Mouse (Mus musculus): ENCODE results near the gene Galnt6.

The Galnt6 gene

GRCm38 (mm10) chr15:100722026-100722425 is 7.2 kb downstream of the Galnt6 start:
- DNase-seq (ENCODE audit: low spot score in 2 of 2): no peak

DNA sequence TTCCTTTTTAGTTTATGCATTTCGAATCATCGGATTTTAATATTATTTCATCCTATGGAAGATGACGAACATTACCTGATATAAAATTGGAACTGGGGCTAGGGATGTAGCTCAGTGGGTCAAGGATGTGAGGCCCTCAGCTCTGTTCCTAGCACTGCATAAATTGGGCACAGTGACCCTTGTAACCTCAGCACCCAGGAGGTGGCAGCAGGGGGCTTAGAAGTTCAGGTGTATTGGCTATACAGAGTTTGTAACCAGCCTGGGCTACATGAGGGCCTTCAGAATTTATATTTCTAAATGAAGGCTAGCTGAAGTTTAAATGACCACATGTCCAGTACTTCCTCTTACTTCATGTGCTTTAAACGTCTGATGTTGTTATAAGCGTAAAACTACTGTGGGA is 7.7 kb downstream of the Galnt6 start:
- DNase-seq (ENCODE audit: low spot score in 2 of 2): no peak

GRCm38 (mm10) chr15:100720066-100720465 is 9.1 kb downstream of the Galnt6 start:
- DNase-seq (ENCODE audit: low spot score in 2 of 2): no peak

DNA sequence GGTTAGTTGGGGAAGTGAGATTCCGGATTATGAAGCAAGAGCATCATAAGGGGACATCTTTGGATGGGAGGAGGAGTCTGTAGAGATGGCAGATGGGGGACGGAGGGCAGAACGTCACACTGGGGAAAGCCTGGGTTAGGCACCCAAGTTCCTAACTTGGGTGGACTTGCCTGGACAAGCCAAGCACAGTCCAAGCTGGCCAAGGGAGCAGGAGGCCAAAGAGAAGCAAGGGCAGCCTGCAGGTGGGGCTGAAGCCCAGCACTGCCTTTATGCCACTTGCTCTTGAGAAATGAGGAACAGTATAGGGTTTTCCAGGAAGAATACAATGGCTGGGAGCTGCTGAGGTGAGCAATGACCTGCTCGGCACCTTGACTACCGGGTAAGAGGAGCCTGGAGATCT is 10.0 kb downstream of the Galnt6 start:
- no peak for DNase-seq (ENCODE audit: low spot score in 2 of 2)

GRCm38 (mm10) chr15:100718572-100718971 is 10.6 kb downstream of the Galnt6 start:
- no peak for DNase-seq (ENCODE audit: low spot score in 2 of 2)

DNA sequence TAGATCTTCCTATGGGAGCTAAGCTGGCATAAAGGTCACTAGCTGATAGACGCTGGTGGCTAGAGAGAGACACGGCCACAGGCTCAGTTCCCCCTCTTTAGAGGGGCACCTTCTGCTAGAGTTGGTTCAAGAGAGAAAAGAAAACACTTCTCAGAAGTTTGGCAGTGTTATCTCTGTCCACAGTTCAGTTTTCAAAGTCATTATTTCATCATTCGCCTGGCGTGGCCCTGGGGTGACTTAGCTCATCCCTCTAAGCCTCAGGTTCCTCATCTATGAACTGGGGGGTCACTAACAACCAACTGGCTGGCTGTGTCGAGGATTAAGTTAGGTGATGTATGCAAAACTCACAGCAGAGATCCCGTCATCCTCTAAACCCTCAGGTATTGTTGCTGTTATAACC is 11.2 kb downstream of the Galnt6 start:
- DNase-seq (ENCODE audit: low spot score in 2 of 2): no peak

- no peak for DNase-seq (ENCODE audit: low spot score in 2 of 2)
These were observed 13.7 kb downstream of the Galnt6 start for GRCm38 (mm10) chr15:100715399-100715993.

- no peak for DNase-seq (ENCODE audit: low spot score in 2 of 2)
These were observed 14.7 kb downstream of the Galnt6 start for GRCm38 (mm10) chr15:100714470-100714869.

GRCm38 (mm10) chr15:100710838-100711237 is 18.3 kb downstream of the Galnt6 start:
- DNase-seq (ENCODE audit: low spot score in 2 of 2): no peak

GRCm38 (mm10) chr15:100708433-100709078 is 20.6 kb downstream of the Galnt6 start:
- DNase-seq (ENCODE audit: low spot score in 2 of 2): no peak

DNA sequence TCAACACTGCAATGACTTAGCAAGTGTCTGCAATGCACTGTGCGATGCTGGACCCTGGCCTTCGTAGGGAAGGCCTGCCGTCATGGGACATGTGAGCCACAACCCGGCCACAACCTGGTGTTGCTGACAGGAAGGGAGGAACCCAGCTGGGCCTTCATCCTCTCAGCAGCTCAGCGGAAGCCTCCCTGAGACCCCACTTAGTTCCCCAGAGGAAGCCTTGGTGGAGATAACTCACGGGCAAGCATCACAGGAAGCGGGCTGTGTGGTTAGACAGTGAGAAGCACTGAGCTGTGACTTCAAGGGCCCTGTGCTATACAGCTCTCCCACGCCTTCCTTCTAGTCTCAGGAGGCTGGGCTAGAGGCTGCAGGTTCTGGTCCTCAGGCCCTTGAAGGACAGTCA is 22.9 kb downstream of the Galnt6 start:
- no peak for DNase-seq (ENCODE audit: low spot score in 2 of 2)

DNA sequence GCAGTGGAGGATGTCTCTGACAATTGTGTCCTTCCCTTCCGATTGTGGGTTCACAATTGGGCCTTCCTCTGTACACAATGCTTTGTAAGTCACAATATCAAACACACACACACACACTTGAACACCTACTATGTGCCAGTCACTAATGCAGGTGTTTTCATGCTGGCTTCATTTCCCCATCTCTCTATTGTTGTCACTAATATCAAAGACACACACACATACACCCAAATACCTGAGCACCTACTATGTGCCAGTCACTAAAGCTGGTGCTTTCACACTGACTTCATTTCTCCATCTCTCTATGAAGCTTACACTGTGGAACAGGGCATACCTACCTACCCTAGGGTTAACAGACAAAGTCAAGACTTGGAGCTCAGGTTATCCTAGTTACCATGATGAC is 23.8 kb downstream of the Galnt6 start:
- no peak for DNase-seq (ENCODE audit: low spot score in 2 of 2)

DNA sequence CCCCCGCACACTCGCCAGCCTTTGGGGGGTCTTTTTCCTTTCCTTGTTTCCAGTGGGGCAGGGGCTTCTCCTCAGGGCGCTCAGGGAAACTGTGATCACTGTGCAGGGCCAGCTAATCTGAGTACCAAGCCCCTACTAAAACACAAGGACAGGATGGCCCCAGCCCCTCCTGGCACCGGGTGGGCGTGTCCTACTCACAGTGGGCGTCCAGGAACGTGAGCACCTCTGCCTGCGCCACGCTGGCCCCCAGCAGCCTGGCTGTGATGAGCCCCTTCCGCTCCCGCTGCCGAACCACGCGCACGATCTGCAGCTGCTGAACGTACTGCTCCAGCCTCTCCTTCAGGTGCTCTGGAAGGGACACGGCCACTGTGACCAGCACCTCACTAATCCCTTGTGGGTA is 25.3 kb downstream of the Galnt6 start:
- no peak for DNase-seq (ENCODE audit: low spot score in 2 of 2)

- no peak for DNase-seq (ENCODE audit: low spot score in 2 of 2)
These were observed 27.3 kb downstream of the Galnt6 start for GRCm38 (mm10) chr15:100701856-100702255.

DNA sequence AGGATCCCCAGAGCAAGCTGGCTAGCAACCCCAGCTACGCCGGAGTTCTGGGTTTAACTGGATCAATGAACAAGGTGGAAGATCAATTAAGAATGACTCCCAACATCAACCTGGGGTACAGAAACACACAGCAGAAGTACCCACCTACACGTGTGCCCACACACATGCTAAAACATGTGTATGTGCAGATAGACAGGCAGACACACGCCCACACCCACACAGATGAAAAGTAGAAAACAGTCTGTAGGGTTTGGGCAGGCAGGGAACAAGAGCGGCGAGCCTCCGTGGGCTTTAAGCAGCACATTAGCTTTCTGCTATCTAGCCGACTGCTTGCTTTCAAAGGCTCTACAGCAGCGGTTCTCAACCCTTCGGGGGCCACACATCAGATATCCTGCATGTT is 28.1 kb downstream of the Galnt6 start:
- no peak for DNase-seq (ENCODE audit: low spot score in 2 of 2)

GRCm38 (mm10) chr15:100700424-100700823 is 28.8 kb downstream of the Galnt6 start:
- no peak for DNase-seq (ENCODE audit: low spot score in 2 of 2)

GRCm38 (mm10) chr15:100699386-100699785 is 29.8 kb downstream of the Galnt6 start:
- no peak for DNase-seq (ENCODE audit: low spot score in 2 of 2)

- no peak for DNase-seq (ENCODE audit: low spot score in 2 of 2)
These were observed 31.1 kb downstream of the Galnt6 start for GRCm38 (mm10) chr15:100698078-100698477.

DNA sequence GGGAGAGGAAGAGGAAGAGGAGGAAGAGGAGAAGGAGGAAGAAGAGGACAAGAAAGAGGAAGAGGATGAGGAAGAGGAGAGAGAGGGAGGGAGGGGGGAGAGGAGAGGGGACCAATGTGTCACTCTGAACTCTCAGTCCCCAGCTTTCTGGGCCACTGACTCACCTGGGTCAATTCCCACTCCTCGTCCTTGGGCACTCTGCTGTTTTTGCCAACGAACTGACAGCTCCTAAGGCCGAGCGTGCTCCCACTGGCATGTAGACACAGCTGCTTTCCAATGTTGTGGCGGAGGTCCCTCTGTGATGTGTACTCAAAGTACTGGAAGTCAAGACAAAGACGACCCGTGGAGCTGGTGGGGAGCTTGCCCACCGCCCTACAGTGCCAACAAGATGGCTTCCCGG is 34.8 kb downstream of the Galnt6 start:
- DNase-seq (ENCODE audit: low spot score in 2 of 2): no peak

DNA sequence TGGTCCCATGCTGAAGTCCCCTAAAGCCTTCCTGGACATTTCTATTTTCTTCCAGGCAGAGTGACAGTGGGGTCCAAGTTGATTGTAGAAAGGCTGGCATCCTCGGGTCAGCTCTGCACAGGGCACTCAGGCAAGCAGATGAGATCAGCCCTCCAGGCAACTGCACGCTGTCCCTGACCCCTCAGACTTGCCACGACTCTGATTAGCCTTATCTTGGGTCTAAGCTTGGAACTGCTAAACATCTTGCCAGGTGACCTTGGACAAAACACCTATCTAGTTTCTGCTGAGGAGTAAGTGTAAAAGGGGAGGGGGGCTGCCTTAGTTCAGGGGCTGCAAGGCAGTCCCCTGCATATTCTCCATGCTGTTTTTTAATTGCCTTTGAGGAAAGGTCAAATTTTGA is 37.2 kb downstream of the Galnt6 start:
- no peak for DNase-seq (ENCODE audit: low spot score in 2 of 2)

GRCm38 (mm10) chr15:100687430-100687971 is 41.7 kb downstream of the Galnt6 start, which contains the start of gene Cela1:
Gene Cela1 (minus strand): TSS chr15:100687921.
- DNase-seq (ENCODE audit: low spot score in 2 of 2): no peak

GRCm38 (mm10) chr15:100686989-100687388 is 42.2 kb downstream of the Galnt6 start:
- no peak for DNase-seq (ENCODE audit: low spot score in 2 of 2)

- no peak for DNase-seq (ENCODE audit: low spot score in 2 of 2)
These were observed 42.7 kb downstream of the Galnt6 start for GRCm38 (mm10) chr15:100686434-100686833.

Measured in right cerebral cortex, postnatal 10 days (tissue).